ENCODE assay signal across 8 mouse cellular contexts in the genomic region with DNA sequence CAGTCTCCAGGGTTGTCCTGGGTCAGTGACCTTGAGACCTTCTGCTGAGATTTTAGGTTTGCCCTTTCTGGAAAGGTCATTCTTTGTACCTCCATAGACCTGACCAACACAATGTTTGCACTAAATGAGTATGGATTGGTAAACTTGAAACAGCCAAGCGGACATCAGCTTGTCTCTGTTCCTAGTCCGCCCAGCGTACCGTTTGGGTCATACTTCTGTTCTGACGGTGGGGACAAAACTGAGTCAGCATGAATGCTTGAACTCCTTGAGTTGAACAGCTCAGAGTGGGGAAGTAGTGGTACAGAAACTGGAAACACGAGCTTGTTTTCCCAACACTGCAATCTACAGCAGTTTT. TPM values are rescaled to one million over a fixed set of nuclear protein-coding genes. Genes with fewer than 3 reads are reported as not detected.
A peak's percentile ranks its signal among the peaks of the same experiment; 100 is the strongest.
DNase-seq lines count a peak whose midpoint lies in the region; ATAC-seq and TF ChIP-seq lines count a peak whose summit lies in the region.

No protein-coding gene starts in this region.

- TF ChIP-seq EP300 in ES-Bruce4 (IDR thresholded peaks at IDR 0.05; ENCODE audit: insufficient read depth, low read depth, low read length): no peak

- TF ChIP-seq POLR2A in ES-Bruce4 (IDR thresholded peaks at IDR 0.05; ENCODE audit: insufficient read depth, low read length): no peak

- ATAC-seq in forebrain, embryonic 16.5 days: no peak
- ATAC-seq in CD4-positive, CD25-positive, alpha-beta regulatory T cell, adult 4 months: no peak

- no peak for TF ChIP-seq CTCF in ES-Bruce4 (IDR thresholded peaks at IDR 0.05; ENCODE audit: low read depth, low read length)

- no peaks in the 10 kb centered on the region for H3K36me3 ChIP-seq in ES-Bruce4 (ENCODE audit: control insufficient read depth, insufficient read depth, low read length, poor library complexity, severe bottlenecking)
- no peaks in the 10 kb centered on the region for H3K36me3 ChIP-seq in forebrain, embryonic 16.5 days (ENCODE audit: control insufficient read depth, insufficient read depth)
- peaks cover 24% of the 10 kb centered on the region for H3K36me3 ChIP-seq in midbrain, embryonic 10.5 days

- peak overlapping the region; percentile 74 for H3K4me2 ChIP-seq in forebrain, embryonic 16.5 days (ENCODE audit: low read length)

- H3K4me3 ChIP-seq in ES-Bruce4 (ENCODE audit: low read depth, low read length): peak overlapping the region; percentile 90
- H3K4me3 ChIP-seq in forebrain, embryonic 16.5 days (replicated peaks; ENCODE audit: low read length): peak overlapping the region; percentile 92
- peak overlapping the region; percentile 95 for H3K4me3 ChIP-seq in midbrain, embryonic 10.5 days

- peaks cover 3% of the 10 kb centered on the region for H3K4me1 ChIP-seq in ES-Bruce4 (ENCODE audit: control insufficient read depth, insufficient read depth, low read length)
- peaks cover 28% of the 10 kb centered on the region for H3K4me1 ChIP-seq in forebrain, embryonic 16.5 days (replicated peaks; ENCODE audit: control insufficient read depth, insufficient read depth, low read length)
- H3K4me1 ChIP-seq in midbrain, embryonic 10.5 days: peaks cover 58% of the 10 kb centered on the region

- H3K9ac ChIP-seq in ES-Bruce4 (ENCODE audit: low read depth, poor library complexity, severe bottlenecking): peak overlapping the region; percentile 84
- H3K9ac ChIP-seq in forebrain, embryonic 16.5 days (replicated peaks; ENCODE audit: low read depth, low read length): peak overlapping the region; percentile 99

- no peaks in the 10 kb centered on the region for H3K9me3 ChIP-seq in ES-Bruce4 (replicated peaks; ENCODE audit: control insufficient read depth, insufficient read depth, low read length, poor library complexity, severe bottlenecking)
- no peaks in the 10 kb centered on the region for H3K9me3 ChIP-seq in forebrain, embryonic 16.5 days (ENCODE audit: control insufficient read depth, low read length)
- H3K9me3 ChIP-seq in midbrain, embryonic 10.5 days (replicated peaks): no peaks in the 10 kb centered on the region

- peak overlapping the region; percentile 26; the same call in 1 of the 2 replicates for H3K27ac ChIP-seq in ES-Bruce4 (ENCODE audit: insufficient read depth, low read length)
- H3K27ac ChIP-seq in forebrain, embryonic 16.5 days (ENCODE audit: low read length): peak overlapping the region; percentile 97
- peak overlapping the region; percentile 100 for H3K27ac ChIP-seq in midbrain, embryonic 10.5 days (replicated peaks)

- WGBS in forebrain, embryonic 16.5 days: 15% methylated on average over 6 of the region's 6 CpGs
- WGBS in midbrain, embryonic 10.5 days: 11% methylated on average over 6 of the region's 6 CpGs

- no peaks in the 10 kb centered on the region for H3K27me3 ChIP-seq in ES-Bruce4 (ENCODE audit: control insufficient read depth, insufficient read depth, low read length, poor library complexity, severe bottlenecking)
- no peaks in the 10 kb centered on the region for H3K27me3 ChIP-seq in forebrain, embryonic 16.5 days (replicated peaks; ENCODE audit: control insufficient read depth, insufficient read depth, low read length)
- no peaks in the 10 kb centered on the region for H3K27me3 ChIP-seq in midbrain, embryonic 10.5 days (ENCODE audit: low read depth, poor library complexity, severe bottlenecking)

- peak; percentile 34 for DNase-seq in adrenal gland, postnatal 14 days
- DNase-seq in adrenal gland, adult 8-10 months: no peak
- DNase-seq in kidney, postnatal 14 days: peak; percentile 34
- DNase-seq in midbrain, embryonic 10.5 days (ENCODE audit: low spot score): no peak
- DNase-seq in thymus, postnatal 36 days: no peak

RNA-seq across cellular contexts. Expression of gene Wdfy3, which starts 0.7 kb away (rescaled TPM):
- total RNA-seq in adrenal gland, postnatal 14 days (2021): 46.0 and 46.5 TPM in 2 replicates
- 10 to 100 TPM; 41.6 to 70.2 (median 56.0) TPM for total RNA-seq in adrenal gland, adult 8-10 months (2022)
- polyA plus RNA-seq in ES-Bruce4 (2011; ENCODE audit: insufficient read depth, insufficient read length, low read depth, missing spikeins): 20.2 TPM in 2 replicates
- 28.0 TPM in 2 replicates for polyA plus RNA-seq in forebrain, embryonic 16.5 days (2015; fragmentation: Nextera tagmentation; extraction: Ambion mirVana)
- 18.2 and 22.7 TPM in 2 replicates for polyA plus RNA-seq in midbrain, embryonic 10.5 days (2016; fragmentation: Nextera tagmentation; extraction: Ambion mirVana)
- polyA plus RNA-seq in CD4-positive, CD25-positive, alpha-beta regulatory T cell, adult 4 months (2017; shearing (Covaris generic)): under 1 TPM in 1 of 2 experiments, not detected in 1; 0.03 TPM

Comparison
In these comparisons a context has a peak if more than half of its experiments do, and no peak if none do; other contexts are left out.
1. DNase-seq: peak in adrenal gland, postnatal 14 days (single experiment) and kidney, postnatal 14 days (single experiment); none in adrenal gland, adult 8-10 months (single experiment), midbrain, embryonic 10.5 days (single experiment) and thymus, postnatal 36 days (0 of 2).
2. H3K27ac ChIP-seq: peak in every context shown above with its lines; median percentile 100 in midbrain, embryonic 10.5 days; 97 in forebrain, embryonic 16.5 days; 26 in ES-Bruce4.
3. RNA of gene Wdfy3, which starts 0.7 kb away (polyA plus RNA-seq): 28.0 TPM in forebrain, embryonic 16.5 days, 20.2 TPM in ES-Bruce4 and 18.2 to 22.7 TPM in midbrain, embryonic 10.5 days; 0.03 TPM in CD4-positive, CD25-positive, alpha-beta regulatory T cell, adult 4 months; every median in the first group is over 10 times any median in the second.
4. Peak in every context shown above with its lines, with median percentiles within 50 percentile points of each other: H3K4me3 ChIP-seq.